Mouse (Mus musculus) ES-Bruce4 (cell line): ENCODE data around the gene Mmp14. TPM values are rescaled to one million over a fixed set of nuclear protein-coding genes. Genes with fewer than 3 reads are reported as not detected.

Source experiments
- H3K27ac ChIP-seq: 2 replicates; pipeline ENCODE4 v1.5.1; 2012; ENCODE audit warnings: low read length, inconsistent platforms; ENCODE audit not compliant: insufficient read depth
- H3K27me3 ChIP-seq: 2 replicates; pipeline ENCODE4 v1.6.1; 2012; ENCODE audit warnings: mild to moderate bottlenecking, low read length, inconsistent platforms; ENCODE audit not compliant: control insufficient read depth, poor library complexity, insufficient read depth, severe bottlenecking
- H3K36me3 ChIP-seq: 2 replicates; pipeline ENCODE4 v1.6.1; 2012; ENCODE audit warnings: inconsistent platforms, mild to moderate bottlenecking, low read length, moderate library complexity; ENCODE audit not compliant: control insufficient read depth, poor library complexity, insufficient read depth, severe bottlenecking
- H3K4me1 ChIP-seq: one replicate; pipeline ENCODE4 v1.8.1; 2011; ENCODE audit warnings: low read length; ENCODE audit not compliant: control insufficient read depth, insufficient read depth
- H3K4me3 ChIP-seq: 2 replicates; pipeline ENCODE4 v1.5.1; 2011; ENCODE audit warnings: low read depth, mild to moderate bottlenecking, low read length
- H3K9ac ChIP-seq: 2 replicates; pipeline ENCODE4 v1.6.1; 2012; ENCODE audit warnings: low read depth, mild to moderate bottlenecking, inconsistent platforms; ENCODE audit not compliant: poor library complexity, severe bottlenecking
- H3K9me3 ChIP-seq: replicated peaks from 2 replicates; pipeline ENCODE4 v1.6.1; 2012; ENCODE audit warnings: mild to moderate bottlenecking, low read length, inconsistent platforms; ENCODE audit not compliant: control insufficient read depth, poor library complexity, insufficient read depth, severe bottlenecking
- CTCF ChIP-seq: IDR thresholded peaks from one replicate; pipeline ENCODE4 v1.8.1; 2011; ENCODE audit warnings: low read depth, low read length
- EP300 ChIP-seq: IDR thresholded peaks from 2 replicates; pipeline ENCODE4 v1.6.1; 2011; ENCODE audit warnings: low read depth, low read length; ENCODE audit not compliant: insufficient read depth
- POLR2A ChIP-seq: IDR thresholded peaks from one replicate; pipeline ENCODE4 v1.8.1; 2011; ENCODE audit warnings: low read length; ENCODE audit not compliant: insufficient read depth
- polyA plus RNA-seq: library from polyadenylated mRNA; stranded (reverse); fragments of >200 nt; gene quantifications from 2 replicates; pipeline ENCODE4 v1.2.4, GENCODE M21; 2011; ENCODE audit warnings: low read depth; ENCODE audit not compliant: missing spikeins, insufficient read depth, insufficient read length

Mmp14 gene
- polyA plus RNA-seq, 1 experiment = 50.4 TPM

DNA sequence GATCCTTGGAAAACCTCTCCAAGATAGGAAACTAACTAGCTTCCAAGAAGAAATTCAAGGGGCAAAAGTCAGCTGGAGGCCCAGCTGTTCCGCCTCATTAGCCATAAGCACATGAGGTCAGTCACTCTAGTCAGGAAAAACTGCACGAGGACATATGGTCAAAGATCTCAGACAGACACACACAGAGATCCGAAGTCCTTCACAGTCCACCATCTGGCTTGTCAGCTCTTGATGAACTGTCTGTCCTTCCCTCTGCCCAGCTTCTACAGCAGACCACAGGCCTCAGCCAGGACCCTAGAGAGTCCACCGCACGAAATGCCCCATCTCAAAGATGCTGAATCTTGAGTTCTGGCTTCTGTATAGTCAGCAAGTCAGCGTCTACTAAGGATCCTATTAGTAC lies 43.9 kb upstream of the Mmp14 start:
- H3K9ac ChIP-seq = no peak overlapping the region
- peaks cover 6% of the 10 kb centered on the region for H3K4me1 ChIP-seq
- no peaks in the 10 kb centered on the region for H3K9me3 ChIP-seq
- peaks cover 33% of the 10 kb centered on the region for H3K36me3 ChIP-seq
- no peaks in the 10 kb centered on the region for H3K27me3 ChIP-seq
- H3K4me3 ChIP-seq = no peak overlapping the region
- TF ChIP-seq EP300 (no peak), POLR2A (no peak), CTCF (no peak)
- H3K27ac ChIP-seq = no peak overlapping the region

DNA sequence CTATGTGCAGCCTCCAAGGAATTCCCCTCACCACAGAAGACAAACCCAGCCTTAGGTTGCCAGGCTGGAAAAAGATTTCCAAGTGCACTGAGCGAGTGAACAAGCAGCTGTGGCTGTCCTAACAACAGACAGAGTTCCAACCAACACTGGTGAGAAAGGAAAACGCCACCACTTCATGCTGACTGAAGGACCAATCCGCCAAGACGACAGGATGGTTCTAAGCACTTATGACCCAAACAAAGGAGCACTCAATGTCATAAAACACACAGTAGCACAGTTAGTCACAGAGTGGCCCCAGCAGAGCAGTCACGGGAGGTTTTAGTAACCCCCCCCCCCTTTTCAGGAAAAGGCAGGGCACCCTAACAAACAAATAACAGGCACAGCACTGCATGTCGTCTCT lies 40.6 kb upstream of the Mmp14 start:
- Histone ChIP-seq H3K36me3 (peaks cover 52% of the 10 kb centered on the region), H3K9ac (no peak overlapping the region), H3K27ac (no peak overlapping the region), H3K27me3 (no peaks in the 10 kb centered on the region), H3K4me3 (no peak overlapping the region), H3K4me1 (peaks cover 2% of the 10 kb centered on the region), H3K9me3 (no peaks in the 10 kb centered on the region)
- TF ChIP-seq POLR2A (no peak), CTCF (no peak), EP300 (no peak)

DNA sequence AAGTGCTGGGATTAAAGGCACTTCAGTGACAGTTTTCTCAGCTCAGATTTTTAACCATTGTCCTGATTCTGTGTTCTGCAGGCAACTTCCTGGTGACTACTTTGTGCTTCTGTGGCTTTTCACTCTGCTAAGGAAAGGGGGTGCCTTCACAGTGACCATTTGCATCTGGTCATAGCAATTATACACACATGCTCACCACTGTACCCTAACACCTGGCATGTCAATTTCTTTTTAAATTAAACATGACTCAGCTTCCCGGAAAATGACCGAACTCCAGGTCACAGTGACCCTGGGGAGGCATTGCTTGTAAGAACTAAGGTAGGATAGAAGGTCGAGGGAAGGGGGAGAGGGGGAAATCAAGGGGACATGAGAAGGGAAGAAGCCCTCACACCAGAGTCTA lies 37.6 kb upstream of the Mmp14 start:
- Histone ChIP-seq H3K27ac (no peak overlapping the region), H3K4me1 (no peaks in the 10 kb centered on the region), H3K36me3 (peaks cover 57% of the 10 kb centered on the region), H3K27me3 (no peaks in the 10 kb centered on the region), H3K9ac (no peak overlapping the region), H3K4me3 (no peak overlapping the region), H3K9me3 (no peaks in the 10 kb centered on the region)
- no peak for TF ChIP-seq EP300
- no peak for TF ChIP-seq POLR2A
- no peak for TF ChIP-seq CTCF

DNA sequence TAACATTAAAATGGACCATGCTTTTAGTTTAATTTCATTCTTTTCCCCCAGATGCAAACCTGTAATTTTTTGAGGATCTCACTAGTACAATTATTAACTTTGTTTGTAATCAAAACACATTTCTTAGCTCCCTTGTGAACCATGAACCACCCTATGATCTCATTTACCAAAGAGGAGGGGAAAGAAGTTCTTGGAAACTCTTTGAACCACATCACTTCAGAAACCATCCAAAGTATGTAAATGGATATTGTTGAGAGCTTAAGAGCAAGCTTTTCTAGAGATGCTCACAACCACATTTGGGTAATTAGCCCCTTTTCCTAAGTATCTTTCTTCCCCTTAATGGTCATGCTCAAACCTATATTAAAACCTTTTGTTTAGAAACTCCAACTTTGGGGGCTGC lies 37.1 kb upstream of the Mmp14 start:
- peaks cover 61% of the 10 kb centered on the region for H3K36me3 ChIP-seq
- H3K9me3 ChIP-seq = no peaks in the 10 kb centered on the region
- H3K4me1 ChIP-seq = no peaks in the 10 kb centered on the region
- no peaks in the 10 kb centered on the region for H3K27me3 ChIP-seq
- no peak overlapping the region for H3K4me3 ChIP-seq
- TF ChIP-seq POLR2A = no peak
- TF ChIP-seq CTCF = no peak
- TF ChIP-seq EP300 = no peak
- no peak overlapping the region for H3K9ac ChIP-seq
- H3K27ac ChIP-seq = no peak overlapping the region

DNA sequence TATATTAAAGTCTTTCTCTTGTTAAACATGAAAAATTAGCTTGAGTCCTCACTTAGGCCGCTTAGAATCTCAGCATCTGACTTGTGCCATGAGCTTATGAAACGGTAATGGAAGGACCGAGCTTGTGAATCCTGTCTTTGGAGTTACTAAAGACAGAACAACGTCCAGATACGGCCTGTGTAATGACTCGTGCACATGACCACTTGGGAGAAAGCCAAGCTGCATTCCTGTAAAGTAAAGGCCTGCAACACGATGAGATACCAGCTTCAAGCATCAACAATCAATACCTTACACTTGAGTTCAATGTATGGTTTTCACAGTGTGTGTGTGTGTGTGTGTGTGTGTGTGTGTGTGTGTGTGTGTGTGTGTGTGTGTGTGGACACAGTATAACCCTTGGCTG lies 34.7 kb upstream of the Mmp14 start:
- Histone ChIP-seq H3K9ac (no peak overlapping the region), H3K4me1 (no peaks in the 10 kb centered on the region), H3K27ac (no peak overlapping the region), H3K4me3 (no peak overlapping the region), H3K36me3 (peaks cover 60% of the 10 kb centered on the region), H3K27me3 (no peaks in the 10 kb centered on the region), H3K9me3 (no peaks in the 10 kb centered on the region)
- no peak for TF ChIP-seq CTCF
- TF ChIP-seq EP300 = no peak

DNA sequence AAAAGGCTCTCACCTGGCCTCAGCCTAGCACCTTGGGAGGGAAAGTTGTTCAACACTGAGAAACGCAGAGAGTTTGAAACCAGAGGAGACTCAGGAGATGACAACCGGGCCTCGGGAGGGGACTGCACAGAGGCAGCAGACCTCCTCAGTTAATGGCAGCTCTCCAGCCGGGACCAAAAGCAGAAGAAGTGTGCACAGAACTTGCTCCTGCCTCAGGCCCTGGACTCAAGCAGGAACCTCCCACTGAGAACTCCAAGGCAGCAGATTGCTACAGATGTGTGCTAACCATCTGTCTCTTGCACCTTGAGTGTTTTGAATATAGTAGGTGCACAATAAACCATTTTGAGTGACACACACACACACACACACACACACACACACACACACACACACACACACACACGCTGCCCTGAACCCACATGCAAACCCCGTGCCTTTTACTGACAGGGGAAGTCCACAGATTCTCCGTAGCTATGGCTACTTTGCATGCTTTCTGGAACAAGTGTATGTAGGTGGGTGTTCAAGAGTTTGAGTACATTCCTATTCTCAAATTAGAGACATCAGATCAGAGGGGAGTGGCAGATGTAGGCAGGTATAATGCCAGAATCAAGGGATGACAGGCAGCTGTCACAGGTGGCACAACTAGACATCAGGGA lies 33.4 kb upstream of the Mmp14 start:
- H3K36me3 ChIP-seq = peaks cover 69% of the 10 kb centered on the region
- H3K27ac ChIP-seq = no peak overlapping the region
- no peaks in the 10 kb centered on the region for H3K9me3 ChIP-seq
- H3K27me3 ChIP-seq = no peaks in the 10 kb centered on the region
- H3K9ac ChIP-seq = no peak overlapping the region
- no peaks in the 10 kb centered on the region for H3K4me1 ChIP-seq
- no peak overlapping the region for H3K4me3 ChIP-seq
- TF ChIP-seq POLR2A (no peak), EP300 (no peak)
